Mouse (Mus musculus): ENCODE results near the gene Pakap. TPM values are rescaled to one million over a fixed set of nuclear protein-coding genes. Genes with fewer than 3 reads are reported as not detected.

The Pakap gene
- polyA plus RNA-seq, 1 experiment from 2014 or later, result 12.7 TPM

- H3K9me3 ChIP-seq (replicated peaks; ENCODE audit: control insufficient read depth, low read length, poor library complexity, severe bottlenecking), result no peaks in the 10 kb centered on the region
- no peaks in the 10 kb centered on the region for H3K27me3 ChIP-seq (ENCODE audit: control insufficient read depth, insufficient read depth, low read depth, low read length)
- H3K9ac ChIP-seq (ENCODE audit: low read depth, low read length), result no peak overlapping the region
- no peak overlapping the region for H3K27ac ChIP-seq (ENCODE audit: low read length)
- no peak overlapping the region for H3K4me3 ChIP-seq (ENCODE audit: low read depth, low read length)
- no peak overlapping the region for H3K4me2 ChIP-seq (ENCODE audit: low read length)
- no peaks in the 10 kb centered on the region for H3K36me3 ChIP-seq (ENCODE audit: control insufficient read depth, insufficient read depth, low read length)
- no peak for ATAC-seq
- WGBS, result 92% methylated on average over 5 of the region's 5 CpGs
- no peaks in the 10 kb centered on the region for H3K4me1 ChIP-seq (ENCODE audit: control insufficient read depth, insufficient read depth, low read length)
Measured at GRCm38 (mm10) chr4:57626921-57627320, 58.9 kb downstream of the Pakap start.

- Histone ChIP-seq H3K4me1 (ENCODE audit: control insufficient read depth, insufficient read depth, low read length) (0 out of 2 replicates have a peak, but pooled peaks cover 8% of the 10 kb centered on the region), H3K9me3 (replicated peaks; ENCODE audit: control insufficient read depth, low read length, poor library complexity, severe bottlenecking) (no peaks in the 10 kb centered on the region), H3K4me2 (ENCODE audit: low read length) (no peak overlapping the region), H3K27ac (ENCODE audit: low read length) (no peak overlapping the region), H3K36me3 (ENCODE audit: control insufficient read depth, insufficient read depth, low read length) (no peaks in the 10 kb centered on the region), H3K9ac (ENCODE audit: low read depth, low read length) (no peak overlapping the region), H3K4me3 (ENCODE audit: low read depth, low read length) (no peak overlapping the region), H3K27me3 (ENCODE audit: control insufficient read depth, insufficient read depth, low read depth, low read length) (no peaks in the 10 kb centered on the region)
- 81% methylated on average over 5 of the region's 5 CpGs for WGBS
- ATAC-seq, result no peak
Measured at GRCm38 (mm10) chr4:57632386-57632785, 64.4 kb downstream of the Pakap start.

GRCm38 (mm10) chr4:57633052-57633451 is 65.1 kb downstream of the Pakap start:
- no peaks in the 10 kb centered on the region for H3K36me3 ChIP-seq (ENCODE audit: control insufficient read depth, insufficient read depth, low read length)
- no peak overlapping the region for H3K4me2 ChIP-seq (ENCODE audit: low read length)
- ATAC-seq, result no peak
- no peak overlapping the region for H3K27ac ChIP-seq (ENCODE audit: low read length)
- no peaks in the 10 kb centered on the region for H3K27me3 ChIP-seq (ENCODE audit: control insufficient read depth, insufficient read depth, low read depth, low read length)
- no peaks in the 10 kb centered on the region for H3K9me3 ChIP-seq (replicated peaks; ENCODE audit: control insufficient read depth, low read length, poor library complexity, severe bottlenecking)
- H3K4me3 ChIP-seq (ENCODE audit: low read depth, low read length), result no peak overlapping the region
- 96% methylated on average over 7 of the region's 7 CpGs for WGBS
- no peak overlapping the region for H3K9ac ChIP-seq (ENCODE audit: low read depth, low read length)
- 0 out of 2 replicates have a peak, but pooled peaks cover 8% of the 10 kb centered on the region for H3K4me1 ChIP-seq (ENCODE audit: control insufficient read depth, insufficient read depth, low read length)

- no peak for ATAC-seq
- Histone ChIP-seq H3K9me3 (replicated peaks; ENCODE audit: control insufficient read depth, low read length, poor library complexity, severe bottlenecking) (no peaks in the 10 kb centered on the region), H3K36me3 (ENCODE audit: control insufficient read depth, insufficient read depth, low read length) (no peaks in the 10 kb centered on the region), H3K4me3 (ENCODE audit: low read depth, low read length) (no peak overlapping the region), H3K27ac (ENCODE audit: low read length) (no peak overlapping the region), H3K9ac (ENCODE audit: low read depth, low read length) (no peak overlapping the region), H3K4me1 (ENCODE audit: control insufficient read depth, insufficient read depth, low read length) (0 out of 2 replicates have a peak, but pooled peaks cover 14% of the 10 kb centered on the region), H3K27me3 (ENCODE audit: control insufficient read depth, insufficient read depth, low read depth, low read length) (no peaks in the 10 kb centered on the region), H3K4me2 (ENCODE audit: low read length) (no peak overlapping the region)
- WGBS, result 46% methylated on average over 1 of the region's 1 CpGs
Measured at GRCm38 (mm10) chr4:57634956-57635355, 67.0 kb downstream of the Pakap start.

- Histone ChIP-seq H3K27me3 (ENCODE audit: control insufficient read depth, insufficient read depth, low read depth, low read length) (no peaks in the 10 kb centered on the region), H3K4me2 (ENCODE audit: low read length) (peak overlapping the region; percentile 60), H3K4me1 (ENCODE audit: control insufficient read depth, insufficient read depth, low read length) (0 out of 2 replicates have a peak, but pooled peaks cover 14% of the 10 kb centered on the region), H3K9ac (ENCODE audit: low read depth, low read length) (peak overlapping the region; percentile 67), H3K36me3 (ENCODE audit: control insufficient read depth, insufficient read depth, low read length) (no peaks in the 10 kb centered on the region), H3K4me3 (ENCODE audit: low read depth, low read length) (peak overlapping the region; percentile 42), H3K27ac (ENCODE audit: low read length) (peak overlapping the region; percentile 85), H3K9me3 (replicated peaks; ENCODE audit: control insufficient read depth, low read length, poor library complexity, severe bottlenecking) (no peaks in the 10 kb centered on the region)
- ATAC-seq, result 0 out of 2 replicates have a peak, but pooled peaks have one; percentile 34
- 65% methylated on average over 9 of the region's 9 CpGs for WGBS
Measured at GRCm38 (mm10) chr4:57636782-57637482, 69.0 kb downstream of the Pakap start.

- Histone ChIP-seq H3K4me3 (ENCODE audit: low read depth, low read length) (peak overlapping the region; percentile 42), H3K4me1 (ENCODE audit: control insufficient read depth, insufficient read depth, low read length) (0 out of 2 replicates have a peak, but pooled peaks cover 14% of the 10 kb centered on the region), H3K27me3 (ENCODE audit: control insufficient read depth, insufficient read depth, low read depth, low read length) (no peaks in the 10 kb centered on the region), H3K36me3 (ENCODE audit: control insufficient read depth, insufficient read depth, low read length) (no peaks in the 10 kb centered on the region), H3K4me2 (ENCODE audit: low read length) (peak overlapping the region; percentile 60), H3K27ac (ENCODE audit: low read length) (peak overlapping the region; percentile 85), H3K9ac (ENCODE audit: low read depth, low read length) (peak overlapping the region; percentile 67), H3K9me3 (replicated peaks; ENCODE audit: control insufficient read depth, low read length, poor library complexity, severe bottlenecking) (no peaks in the 10 kb centered on the region)
- peak; percentile 91 for ATAC-seq
- WGBS, result 23% methylated on average over 24 of the region's 24 CpGs
Measured at GRCm38 (mm10) chr4:57637636-57638386, 69.8 kb downstream of the Pakap start.

- H3K4me3 ChIP-seq (ENCODE audit: low read depth, low read length), result peak overlapping the region; percentile 42
- peak overlapping the region; percentile 85 for H3K27ac ChIP-seq (ENCODE audit: low read length)
- ATAC-seq, result 0 out of 2 replicates have a peak, but pooled peaks have one; percentile 10
- H3K27me3 ChIP-seq (ENCODE audit: control insufficient read depth, insufficient read depth, low read depth, low read length), result no peaks in the 10 kb centered on the region
- 0 out of 2 replicates have a peak, but pooled peaks cover 14% of the 10 kb centered on the region for H3K4me1 ChIP-seq (ENCODE audit: control insufficient read depth, insufficient read depth, low read length)
- H3K9me3 ChIP-seq (replicated peaks; ENCODE audit: control insufficient read depth, low read length, poor library complexity, severe bottlenecking), result no peaks in the 10 kb centered on the region
- peak overlapping the region; percentile 60 for H3K4me2 ChIP-seq (ENCODE audit: low read length)
- H3K36me3 ChIP-seq (ENCODE audit: control insufficient read depth, insufficient read depth, low read length), result no peaks in the 10 kb centered on the region
- H3K9ac ChIP-seq (ENCODE audit: low read depth, low read length), result peak overlapping the region; percentile 67
- 67% methylated on average over 9 of the region's 9 CpGs for WGBS
Measured at GRCm38 (mm10) chr4:57638941-57639340, 71.0 kb downstream of the Pakap start.

- no peaks in the 10 kb centered on the region for H3K27me3 ChIP-seq (ENCODE audit: control insufficient read depth, insufficient read depth, low read depth, low read length)
- no peak overlapping the region; the same call in 1 of the 2 replicates for H3K27ac ChIP-seq (ENCODE audit: low read length)
- 0 out of 2 replicates have a peak, but pooled peaks cover 14% of the 10 kb centered on the region for H3K4me1 ChIP-seq (ENCODE audit: control insufficient read depth, insufficient read depth, low read length)
- 40% methylated on average over 7 of the region's 7 CpGs for WGBS
- H3K4me2 ChIP-seq (ENCODE audit: low read length), result peak overlapping the region; percentile 60
- no peaks in the 10 kb centered on the region for H3K36me3 ChIP-seq (ENCODE audit: control insufficient read depth, insufficient read depth, low read length)
- H3K4me3 ChIP-seq (ENCODE audit: low read depth, low read length), result peak overlapping the region; percentile 18
- no peaks in the 10 kb centered on the region for H3K9me3 ChIP-seq (replicated peaks; ENCODE audit: control insufficient read depth, low read length, poor library complexity, severe bottlenecking)
- no peak overlapping the region for H3K9ac ChIP-seq (ENCODE audit: low read depth, low read length)
- no peak for ATAC-seq
Measured at GRCm38 (mm10) chr4:57640222-57640621, 72.2 kb downstream of the Pakap start.

DNA sequence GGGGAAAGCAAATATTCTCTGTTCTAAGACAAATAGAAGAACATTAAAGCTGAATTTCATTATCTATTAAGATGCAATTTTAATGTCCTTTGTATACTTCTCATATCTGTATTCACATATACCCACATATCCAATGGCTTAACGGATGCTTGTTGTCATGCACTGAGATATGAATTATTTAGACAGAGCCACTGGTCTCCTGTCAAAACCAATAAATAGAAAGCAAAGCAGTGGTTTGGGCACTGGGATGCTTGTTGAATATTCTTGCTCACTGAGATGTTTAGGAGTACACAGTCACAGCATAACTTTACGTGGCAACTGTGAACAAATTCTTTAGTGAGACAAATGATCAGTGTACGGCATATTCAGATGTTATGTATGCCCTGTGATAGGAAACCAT is 73.0 kb downstream of the Pakap start:
- no peak overlapping the region for H3K27ac ChIP-seq (ENCODE audit: low read length)
- WGBS, result 79% methylated on average over 3 of the region's 3 CpGs
- ATAC-seq, result no peak
- H3K4me2 ChIP-seq (ENCODE audit: low read length), result no peak overlapping the region
- 0 out of 2 replicates have a peak, but pooled peaks cover 14% of the 10 kb centered on the region for H3K4me1 ChIP-seq (ENCODE audit: control insufficient read depth, insufficient read depth, low read length)
- no peaks in the 10 kb centered on the region for H3K27me3 ChIP-seq (ENCODE audit: control insufficient read depth, insufficient read depth, low read depth, low read length)
- H3K9me3 ChIP-seq (replicated peaks; ENCODE audit: control insufficient read depth, low read length, poor library complexity, severe bottlenecking), result no peaks in the 10 kb centered on the region
- H3K4me3 ChIP-seq (ENCODE audit: low read depth, low read length), result no peak overlapping the region
- H3K36me3 ChIP-seq (ENCODE audit: control insufficient read depth, insufficient read depth, low read length), result no peaks in the 10 kb centered on the region
- no peak overlapping the region for H3K9ac ChIP-seq (ENCODE audit: low read depth, low read length)
